In the genomic region with DNA sequence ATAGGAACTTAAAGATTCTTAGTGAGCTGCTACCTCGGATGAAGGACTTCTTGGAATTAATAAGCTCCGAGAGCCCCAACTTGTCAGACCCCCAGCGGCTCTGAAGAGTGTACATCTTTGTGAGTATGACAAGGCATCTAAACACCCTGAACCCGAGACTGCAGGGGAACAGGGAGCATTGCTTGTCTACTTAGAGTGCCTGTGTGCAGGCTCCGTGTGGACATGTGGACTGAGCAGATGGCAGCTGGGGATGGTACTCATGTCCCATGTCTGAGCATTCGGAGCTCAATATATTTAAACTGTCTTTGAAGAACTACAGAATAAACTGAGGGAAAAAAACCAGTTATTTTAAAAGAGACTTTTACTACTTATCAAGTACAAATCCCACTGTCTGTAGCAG, we compare ENCODE assay signal across 9 mouse cellular contexts.
"Had no signal": no experiment of that assay in that cellular context is flagged by ENCODE, and none has a peak within 500 bp of the region (broad histone marks: within the 10 kb centered on the region; RNA-seq: fewer than 3 reads in every experiment).

No protein-coding gene starts in this region.

- DNase-seq: kidney, adult 8-10 months; kidney, postnatal 25 days; liver; liver, embryonic 13.5 days; liver, postnatal 0 days; lung, postnatal 14 days; spleen, adult 18-20 months; thymus, adult 2 months; thymus, postnatal 36 days had no signal
